Comparison of ENCODE assay signal across 31 mouse cellular contexts in the genomic region with DNA sequence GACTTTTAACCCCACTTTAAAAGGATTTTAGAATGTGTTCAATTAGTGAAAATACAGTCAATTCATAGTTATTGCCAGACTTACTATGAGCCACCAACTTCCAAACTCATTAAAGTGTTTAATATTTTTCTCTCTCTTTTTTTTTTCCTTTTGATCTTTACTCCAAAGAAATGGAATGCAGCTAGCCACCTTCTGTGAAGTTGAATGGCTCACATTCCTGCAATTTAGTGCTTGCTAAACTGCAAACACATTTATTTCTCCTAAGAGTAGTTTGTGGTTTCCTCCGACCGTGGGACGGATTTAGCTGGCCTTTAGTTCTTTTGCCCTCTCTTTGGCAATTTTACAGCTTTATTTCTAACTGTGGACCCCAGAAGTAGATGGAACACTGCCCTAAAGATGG. TPM values are rescaled to one million over a fixed set of nuclear protein-coding genes. Genes with fewer than 3 reads are reported as not detected.
A peak's percentile ranks its signal among the peaks of the same experiment; 100 is the strongest.
DNase-seq lines count a peak whose midpoint lies in the region; ATAC-seq and TF ChIP-seq lines count a peak whose summit lies in the region.
"Had no signal": no experiment of that assay in that cellular context is flagged by ENCODE, and none has a peak within 500 bp of the region (broad histone marks: within the 10 kb centered on the region; RNA-seq: fewer than 3 reads in every experiment).

No protein-coding gene starts in this region.

- no peak for TF ChIP-seq POLR2A in brain, embryonic 14.5 days (IDR thresholded peaks at IDR 0.05; ENCODE audit: borderline replicate concordance, extremely low read depth, insufficient read depth, insufficient read length, poor library complexity, severe bottlenecking)
- no peak for TF ChIP-seq POLR2A in limb, embryonic 14.5 days (IDR thresholded peaks at IDR 0.05; ENCODE audit: borderline replicate concordance, extremely low read depth, insufficient read depth, insufficient read length)

- H3K36me3 ChIP-seq in lung, embryonic 14.5 days (ENCODE audit: insufficient read depth), result no peaks in the 10 kb centered on the region
- no peaks in the 10 kb centered on the region for H3K36me3 ChIP-seq in limb, embryonic 14.5 days (ENCODE audit: control insufficient read depth, insufficient read depth, low read length)
- H3K36me3 ChIP-seq: embryonic facial prominence, embryonic 13.5 days; forebrain, embryonic 12.5 days; hindbrain, embryonic 12.5 days; intestine, embryonic 15.5 days; liver, embryonic 13.5 days had no signal

- H3K9me3 ChIP-seq in lung, embryonic 14.5 days (ENCODE audit: low read depth, low read length), result no peaks in the 10 kb centered on the region
- no peaks in the 10 kb centered on the region for H3K9me3 ChIP-seq in limb, embryonic 14.5 days (ENCODE audit: control insufficient read depth, low read length)
- H3K9me3 ChIP-seq: embryonic facial prominence, embryonic 13.5 days; forebrain, embryonic 12.5 days; hindbrain, embryonic 12.5 days; intestine, embryonic 15.5 days; liver, embryonic 13.5 days had no signal

- DNase-seq in lung, embryonic 14.5 days, result peak; percentile 34
- no peak for DNase-seq in lung, postnatal 14 days
- peak; percentile 5 for DNase-seq in brain, embryonic 14.5 days (ENCODE audit: low read depth)
- peak; percentile 56 for DNase-seq in forelimb bud, embryonic 11.5 days (ENCODE audit: low read depth, low spot score)
- DNase-seq in limb, embryonic 14.5 days (ENCODE audit: low spot score), result peak; percentile 42
- DNase-seq in cerebellum, postnatal 10 days, result no peak
- DNase-seq: adrenal gland, adult 8-10 months; B cell, adult 2 months; cerebellum, adult 8-10 months; embryo, embryonic 11 days; forebrain, postnatal 0 days; gastrocnemius, postnatal 14 days; heart, adult 18-20 months; heart, postnatal 36 days; kidney, adult 9 months; kidney, postnatal 4 days; left cerebral cortex, postnatal 4 days; liver, embryonic 13.5 days; lung, adult 18-20 months; spleen, adult 18-20 months; thymus, postnatal 14 days had no signal

- no peak overlapping the region for H3K9ac ChIP-seq in lung, embryonic 14.5 days
- no peak overlapping the region for H3K9ac ChIP-seq in limb, embryonic 14.5 days (ENCODE audit: low read depth, low read length, severe bottlenecking)
- H3K9ac ChIP-seq: embryonic facial prominence, embryonic 13.5 days; forebrain, embryonic 12.5 days; forebrain, postnatal 0 days; hindbrain, embryonic 12.5 days; intestine, embryonic 15.5 days; liver, embryonic 13.5 days had no signal

- peaks cover 8% of the 10 kb centered on the region; the same call in 1 of the 2 replicates for H3K4me1 ChIP-seq in lung, embryonic 14.5 days (ENCODE audit: insufficient read depth)
- H3K4me1 ChIP-seq in limb, embryonic 14.5 days (ENCODE audit: control insufficient read depth, insufficient read depth, low read length), result peaks cover 29% of the 10 kb centered on the region
- H3K4me1 ChIP-seq: liver, embryonic 13.5 days had no signal

- H3K4me2 ChIP-seq in lung, embryonic 14.5 days, result no peak overlapping the region
- H3K4me2 ChIP-seq in limb, embryonic 14.5 days (replicated peaks; ENCODE audit: low read depth, low read length, severe bottlenecking), result no peak overlapping the region
- H3K4me2 ChIP-seq: embryonic facial prominence, embryonic 13.5 days; forebrain, embryonic 12.5 days; heart, embryonic 11.5 days; hindbrain, embryonic 12.5 days; intestine, embryonic 15.5 days; liver, embryonic 13.5 days; midbrain, embryonic 11.5 days had no signal

- WGBS in lung, embryonic 14.5 days, result 51% methylated on average over 3 of the region's 3 CpGs
- WGBS in limb, embryonic 14.5 days, result 26% methylated on average over 3 of the region's 3 CpGs

- no peaks in the 10 kb centered on the region for H3K27me3 ChIP-seq in lung, embryonic 14.5 days (ENCODE audit: insufficient read depth, low read length)
- H3K27me3 ChIP-seq in limb, embryonic 14.5 days (ENCODE audit: control insufficient read depth, insufficient read depth, low read length), result no peaks in the 10 kb centered on the region
- H3K27me3 ChIP-seq: embryonic facial prominence, embryonic 13.5 days; forebrain, embryonic 12.5 days; hindbrain, embryonic 12.5 days; intestine, embryonic 15.5 days; liver, embryonic 13.5 days had no signal

- ATAC-seq in lung, embryonic 14.5 days (ENCODE audit: insufficient read depth), result no peak
- ATAC-seq in limb, embryonic 14.5 days (ENCODE audit: low FRiP score, low read depth), result 0 out of 2 replicates have a peak, but pooled peaks have one; percentile 30
- no peak for ATAC-seq in activated CD4-positive, CD25-positive, alpha-beta regulatory T cell, adult 4 months
- ATAC-seq: forebrain, postnatal 0 days; hindbrain, postnatal 0 days; intestine, embryonic 15.5 days; midbrain, embryonic 16.5 days had no signal

- TF ChIP-seq CTCF in lung, embryonic 14.5 days (IDR thresholded peaks at IDR 0.05; ENCODE audit: low read depth), result no peak
- no peak for TF ChIP-seq CTCF in brain, embryonic 14.5 days (IDR thresholded peaks at IDR 0.05; ENCODE audit: borderline replicate concordance, extremely low read depth, insufficient read depth, insufficient read length)

- H3K27ac ChIP-seq in lung, embryonic 14.5 days (ENCODE audit: low read depth), result peak overlapping the region; percentile 61; the same call in 1 of the 2 replicates
- peak overlapping the region; percentile 13; the same call in 1 of the 2 replicates for H3K27ac ChIP-seq in limb, embryonic 14.5 days (replicated peaks; ENCODE audit: low read depth, low read length)
- H3K27ac ChIP-seq: embryonic facial prominence, embryonic 13.5 days; forebrain, embryonic 12.5 days; hindbrain, embryonic 12.5 days; hindbrain, postnatal 0 days; intestine, embryonic 15.5 days; liver, embryonic 13.5 days had no signal

- no peak overlapping the region for H3K4me3 ChIP-seq in lung, embryonic 14.5 days (ENCODE audit: low read depth, low read length)
- no peak overlapping the region for H3K4me3 ChIP-seq in limb, embryonic 14.5 days (replicated peaks; ENCODE audit: low read length)
- H3K4me3 ChIP-seq: embryonic facial prominence, embryonic 13.5 days; forebrain, embryonic 12.5 days; hindbrain, embryonic 12.5 days; intestine, embryonic 15.5 days; liver, embryonic 13.5 days had no signal

RNA-seq across cellular contexts. Expression of a gene that starts 1.4 kb away (rescaled TPM):
- 2.4 and 3.0 TPM in 2 replicates for polyA plus RNA-seq in lung, embryonic 14.5 days (2014; fragmentation: Nextera tagmentation; extraction: Ambion mirVana)
- 0.29 and 0.82 TPM in 2 replicates for polyA plus RNA-seq in brain, embryonic 14.5 days (2012; rRNA removed)
- polyA plus RNA-seq in limb, embryonic 14.5 days (2012; rRNA removed), result 0.44 and 0.58 TPM in 2 replicates
- polyA plus RNA-seq in limb, embryonic 14.5 days (2014; fragmentation: Nextera tagmentation; extraction: Ambion mirVana), result 1.1 and 1.8 TPM in 2 replicates
- 1 to 10 TPM; 3.8 to 4.2 TPM for polyA plus RNA-seq in activated CD4-positive, CD25-positive, alpha-beta regulatory T cell, adult 4 months (2017; shearing (Covaris generic))
- polyA plus RNA-seq: neural tube, embryonic 11.5 days had no signal

Comparison
In these comparisons a context has a peak if more than half of its experiments do, and no peak if none do; other contexts are left out.
1. DNase-seq: peak in lung, embryonic 14.5 days (single experiment), brain, embryonic 14.5 days (single experiment), forelimb bud, embryonic 11.5 days (single experiment) and limb, embryonic 14.5 days (single experiment); none in lung, postnatal 14 days (single experiment) and cerebellum, postnatal 10 days (0 of 2).